Mouse (Mus musculus): ENCODE data around the gene Sppl3. TPM values are rescaled to one million over a fixed set of nuclear protein-coding genes. Genes with fewer than 3 reads are reported as not detected.

The Sppl3 gene
- polyA plus RNA-seq, 1 experiment from 2014 or later = 11.2 TPM

DNA sequence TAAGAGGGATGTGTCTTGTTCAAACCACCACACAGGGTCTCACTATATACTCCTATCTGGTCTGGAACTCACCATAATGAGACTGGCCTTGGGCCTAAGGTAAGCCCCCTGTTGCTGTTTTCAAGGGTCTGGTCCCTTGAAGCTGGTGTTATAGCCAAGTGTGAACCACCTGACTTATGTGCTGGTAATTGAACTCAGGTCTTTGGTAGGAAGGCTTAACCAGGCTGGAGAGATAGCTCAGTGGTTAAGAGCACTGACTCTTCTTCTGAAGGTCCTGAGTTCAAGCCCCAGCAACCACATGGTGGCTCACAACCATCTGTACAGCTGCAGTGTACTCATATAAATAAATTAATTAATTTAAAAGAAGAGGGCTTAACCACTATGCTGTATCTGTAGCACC, 34.0 kb upstream of the Sppl3 start:
- DNase-seq (ENCODE audit: low spot score) = no peak
- no peak overlapping the region for H3K4me3 ChIP-seq
- H3K4me1 ChIP-seq (replicated peaks) = peaks cover 18% of the 10 kb centered on the region
- no peaks in the 10 kb centered on the region for H3K36me3 ChIP-seq
- H3K9me3 ChIP-seq = no peaks in the 10 kb centered on the region
- H3K27me3 ChIP-seq (ENCODE audit: insufficient read depth, poor library complexity, severe bottlenecking) = no peaks in the 10 kb centered on the region
- H3K27ac ChIP-seq = no peak overlapping the region

GRCm38 (mm10) chr5:114978473-114978872, 32.5 kb upstream of the Sppl3 start:
- no peak for DNase-seq (ENCODE audit: low spot score)
- Histone ChIP-seq H3K4me3 (no peak overlapping the region), H3K27me3 (ENCODE audit: insufficient read depth, poor library complexity, severe bottlenecking) (no peaks in the 10 kb centered on the region), H3K27ac (no peak overlapping the region), H3K36me3 (no peaks in the 10 kb centered on the region), H3K9me3 (no peaks in the 10 kb centered on the region), H3K4me1 (replicated peaks) (peaks cover 18% of the 10 kb centered on the region)
- WGBS = 73% methylated on average over 11 of the region's 11 CpGs

DNA sequence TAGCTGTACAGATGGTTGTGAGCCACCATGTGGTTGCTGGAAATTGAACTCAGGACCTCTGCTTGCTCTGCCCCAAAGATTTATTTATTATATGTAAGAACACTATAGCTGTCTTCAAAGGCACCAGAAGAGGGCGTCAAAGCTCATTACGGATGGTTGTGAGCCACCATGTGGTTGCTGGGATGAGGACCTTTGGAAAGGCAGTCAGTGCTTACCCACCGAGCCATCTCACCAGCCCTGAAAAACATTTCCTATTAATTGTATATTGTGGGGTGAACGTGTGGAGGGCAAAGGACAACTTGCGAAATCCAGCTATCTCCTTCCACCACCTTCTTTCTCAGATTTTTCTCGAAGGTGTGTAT, 32.1 kb upstream of the Sppl3 start:
- H3K36me3 ChIP-seq = no peaks in the 10 kb centered on the region
- H3K4me3 ChIP-seq = peak overlapping the region; percentile 52
- H3K4me1 ChIP-seq (replicated peaks) = peaks cover 18% of the 10 kb centered on the region
- no peaks in the 10 kb centered on the region for H3K9me3 ChIP-seq
- no peaks in the 10 kb centered on the region for H3K27me3 ChIP-seq (ENCODE audit: insufficient read depth, poor library complexity, severe bottlenecking)
- 5% methylated on average over 6 of the region's 6 CpGs for WGBS
- DNase-seq (ENCODE audit: low spot score) = peak; percentile 41
- peak overlapping the region; percentile 60; the same call in 1 of the 2 replicates for H3K27ac ChIP-seq

GRCm38 (mm10) chr5:114979250-114980121, 31.5 kb upstream of the Sppl3 start:
- 6% methylated on average over 32 of the region's 32 CpGs for WGBS
- H3K4me1 ChIP-seq (replicated peaks) = peaks cover 18% of the 10 kb centered on the region
- peak; percentile 75 for DNase-seq (ENCODE audit: low spot score)
- no peaks in the 10 kb centered on the region for H3K36me3 ChIP-seq
- peak overlapping the region; percentile 52 for H3K4me3 ChIP-seq
- H3K27ac ChIP-seq = peak overlapping the region; percentile 60
- H3K9me3 ChIP-seq = no peaks in the 10 kb centered on the region
- H3K27me3 ChIP-seq (ENCODE audit: insufficient read depth, poor library complexity, severe bottlenecking) = no peaks in the 10 kb centered on the region

DNA sequence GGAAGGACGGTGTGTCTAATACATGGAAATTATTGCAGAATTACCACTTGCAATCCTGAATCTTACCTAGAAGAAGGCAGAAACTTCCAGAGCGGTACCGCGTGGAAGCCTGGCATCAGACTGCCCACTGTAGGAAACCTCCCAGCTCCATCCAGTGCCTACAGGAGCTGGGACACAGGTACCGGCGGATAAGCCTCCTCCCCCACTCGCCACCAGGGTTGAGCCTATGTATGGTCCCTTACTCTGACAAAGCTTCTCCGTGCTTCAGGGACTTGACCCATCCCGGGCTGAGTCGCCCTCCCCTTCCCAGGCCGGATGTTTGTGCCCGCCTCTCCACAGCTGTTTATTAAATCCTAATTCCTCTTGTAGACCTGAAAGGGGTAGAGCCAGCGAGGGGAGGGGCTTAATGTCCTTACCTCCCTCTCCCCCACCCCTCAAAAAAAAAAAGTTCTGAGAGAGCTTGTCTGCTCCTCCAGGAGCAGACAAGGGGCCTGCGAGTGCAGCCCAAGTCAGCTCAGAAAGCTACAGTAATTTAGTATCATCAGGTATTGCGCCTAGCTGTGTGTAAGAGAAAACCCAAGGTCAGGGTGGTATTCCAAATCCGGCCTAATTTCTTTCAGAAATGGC, 30.7 kb upstream of the Sppl3 start:
- 26% methylated on average over 16 of the region's 16 CpGs for WGBS

DNA sequence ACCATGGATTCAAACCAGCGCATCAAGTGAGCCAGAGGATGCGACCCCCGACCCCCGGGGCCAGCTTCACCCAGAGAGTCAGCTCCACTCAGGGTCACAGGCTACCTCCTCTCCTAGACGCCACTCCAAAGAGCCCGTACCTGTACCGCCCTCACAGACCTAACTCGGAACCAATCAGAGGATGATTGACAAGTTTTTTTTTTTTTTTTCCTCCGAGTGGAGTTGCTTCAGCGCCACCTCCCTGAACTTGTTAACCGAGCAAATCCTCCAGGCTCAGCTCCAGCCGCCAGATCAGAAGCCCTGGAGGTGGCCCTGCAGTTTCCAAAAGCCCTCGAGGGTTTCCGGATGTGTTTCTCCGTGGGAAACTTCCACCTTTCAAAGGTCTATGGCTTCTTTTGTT, 28.9 kb upstream of the Sppl3 start:
- Histone ChIP-seq H3K36me3 (no peaks in the 10 kb centered on the region), H3K4me3 (no peak overlapping the region), H3K27me3 (ENCODE audit: insufficient read depth, poor library complexity, severe bottlenecking) (no peaks in the 10 kb centered on the region), H3K4me1 (replicated peaks) (peaks cover 18% of the 10 kb centered on the region), H3K9me3 (no peaks in the 10 kb centered on the region), H3K27ac (no peak overlapping the region)
- WGBS = 54% methylated on average over 15 of the region's 15 CpGs
- no peak for DNase-seq (ENCODE audit: low spot score)

More for the DNA sequence above, 30.7 kb upstream of the Sppl3 start:
- Histone ChIP-seq H3K27ac (peak overlapping the region; percentile 46), H3K27me3 (ENCODE audit: insufficient read depth, poor library complexity, severe bottlenecking) (no peaks in the 10 kb centered on the region), H3K36me3 (no peaks in the 10 kb centered on the region), H3K9me3 (no peaks in the 10 kb centered on the region), H3K4me1 (replicated peaks) (peaks cover 18% of the 10 kb centered on the region), H3K4me3 (peak overlapping the region; percentile 52)
- peak; percentile 8 for DNase-seq (ENCODE audit: low spot score)

DNA sequence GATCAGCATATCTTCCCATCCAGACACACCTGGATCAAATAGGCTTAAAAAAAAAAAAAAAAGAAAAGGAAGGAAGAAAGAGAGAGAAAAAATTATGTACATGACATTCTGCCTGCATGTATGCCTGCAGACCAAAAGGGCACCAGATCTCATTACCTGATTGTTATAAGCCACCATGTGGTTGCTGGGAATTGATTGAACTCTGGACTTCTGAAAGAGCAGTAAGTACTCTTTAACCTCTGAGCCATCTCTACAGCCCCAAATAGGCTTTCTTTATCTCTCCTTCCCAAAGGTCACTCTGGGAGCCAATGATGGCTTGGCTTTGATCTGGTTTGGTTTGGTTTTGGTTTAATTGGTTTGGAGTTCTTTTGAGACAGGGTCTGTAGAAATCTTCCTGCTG, 25.9 kb upstream of the Sppl3 start:
- Histone ChIP-seq H3K9me3 (no peaks in the 10 kb centered on the region), H3K4me1 (replicated peaks) (peaks cover 5% of the 10 kb centered on the region), H3K36me3 (no peaks in the 10 kb centered on the region), H3K4me3 (no peak overlapping the region), H3K27ac (no peak overlapping the region), H3K27me3 (ENCODE audit: insufficient read depth, poor library complexity, severe bottlenecking) (no peaks in the 10 kb centered on the region)
- DNase-seq (ENCODE audit: low spot score) = no peak

GRCm38 (mm10) chr5:114996447-114996846, 14.5 kb upstream of the Sppl3 start:
- Histone ChIP-seq H3K4me3 (no peak overlapping the region), H3K27ac (no peak overlapping the region), H3K4me1 (replicated peaks) (0 out of 2 replicates have a peak, but pooled peaks cover 6% of the 10 kb centered on the region), H3K9me3 (no peaks in the 10 kb centered on the region), H3K36me3 (no peaks in the 10 kb centered on the region), H3K27me3 (ENCODE audit: insufficient read depth, poor library complexity, severe bottlenecking) (no peaks in the 10 kb centered on the region)
- 76% methylated on average over 16 of the region's 16 CpGs for WGBS
- no peak for DNase-seq (ENCODE audit: low spot score)

GRCm38 (mm10) chr5:114997327-114997726, 13.6 kb upstream of the Sppl3 start:
- WGBS = 71% methylated on average over 6 of the region's 6 CpGs
- Histone ChIP-seq H3K36me3 (no peaks in the 10 kb centered on the region), H3K27ac (no peak overlapping the region), H3K27me3 (ENCODE audit: insufficient read depth, poor library complexity, severe bottlenecking) (no peaks in the 10 kb centered on the region), H3K4me1 (replicated peaks) (0 out of 2 replicates have a peak, but pooled peaks cover 4% of the 10 kb centered on the region), H3K4me3 (no peak overlapping the region), H3K9me3 (no peaks in the 10 kb centered on the region)
- no peak for DNase-seq (ENCODE audit: low spot score)

DNA sequence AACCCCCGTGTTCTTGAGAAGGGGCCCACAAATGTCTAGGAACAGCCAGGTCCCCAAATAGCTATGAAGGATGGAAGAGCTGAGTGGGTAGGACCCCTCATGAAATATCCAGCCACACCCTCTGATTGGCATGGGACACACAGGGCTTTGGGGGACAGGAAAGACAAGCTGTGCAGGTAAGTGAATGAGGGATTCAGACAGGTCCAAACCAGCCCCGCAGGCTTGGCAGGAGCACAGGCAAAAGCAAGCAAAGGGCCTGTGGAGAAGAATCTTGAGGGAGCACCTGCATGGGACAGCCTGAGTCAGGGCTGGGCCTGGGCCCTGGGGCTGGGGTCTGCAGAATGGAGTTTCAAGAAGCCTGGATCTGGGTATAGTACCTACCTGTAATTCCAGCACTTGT, 10.4 kb upstream of the Sppl3 start:
- DNase-seq (ENCODE audit: low spot score) = no peak
- Histone ChIP-seq H3K9me3 (no peaks in the 10 kb centered on the region), H3K36me3 (no peaks in the 10 kb centered on the region), H3K27me3 (ENCODE audit: insufficient read depth, poor library complexity, severe bottlenecking) (no peaks in the 10 kb centered on the region), H3K27ac (no peak overlapping the region), H3K4me3 (no peak overlapping the region), H3K4me1 (replicated peaks) (0 out of 2 replicates have a peak, but pooled peaks cover 4% of the 10 kb centered on the region)
- 86% methylated on average over 2 of the region's 2 CpGs for WGBS

- Histone ChIP-seq H3K9me3 (no peaks in the 10 kb centered on the region), H3K27me3 (ENCODE audit: insufficient read depth, poor library complexity, severe bottlenecking) (no peaks in the 10 kb centered on the region), H3K27ac (no peak overlapping the region), H3K36me3 (no peaks in the 10 kb centered on the region), H3K4me1 (replicated peaks) (0 out of 2 replicates have a peak, but pooled peaks cover 4% of the 10 kb centered on the region), H3K4me3 (no peak overlapping the region)
- WGBS = 70% methylated on average over 8 of the region's 8 CpGs
- DNase-seq (ENCODE audit: low spot score) = no peak
Measured at GRCm38 (mm10) chr5:115001464-115001863, 9.5 kb upstream of the Sppl3 start.

DNA sequence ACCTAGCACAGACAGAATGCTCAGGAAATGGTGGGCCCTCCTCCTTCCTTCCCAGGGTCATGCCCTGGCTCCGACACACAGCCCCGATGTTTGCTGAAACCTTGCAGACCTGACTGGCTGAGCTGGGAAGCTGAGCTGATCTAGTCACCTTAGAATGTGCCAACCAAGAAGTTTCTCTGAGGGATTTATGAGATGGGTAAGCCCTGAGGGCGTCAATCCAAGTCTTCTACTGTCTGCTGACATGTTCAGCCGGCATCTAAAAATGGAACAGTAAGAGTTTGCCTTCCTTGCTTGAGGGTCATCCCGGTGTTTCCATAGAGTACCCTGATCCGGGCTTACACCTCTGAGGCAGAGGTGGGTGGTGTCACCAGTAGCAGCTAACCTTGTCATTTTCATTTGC, 8.2 kb upstream of the Sppl3 start:
- WGBS = 81% methylated on average over 6 of the region's 6 CpGs
- DNase-seq (ENCODE audit: low spot score) = no peak
- H3K4me3 ChIP-seq = no peak overlapping the region
- no peaks in the 10 kb centered on the region for H3K27me3 ChIP-seq (ENCODE audit: insufficient read depth, poor library complexity, severe bottlenecking)
- no peaks in the 10 kb centered on the region for H3K36me3 ChIP-seq
- no peak overlapping the region for H3K27ac ChIP-seq
- no peaks in the 10 kb centered on the region for H3K9me3 ChIP-seq
- 0 out of 2 replicates have a peak, but pooled peaks cover 4% of the 10 kb centered on the region for H3K4me1 ChIP-seq (replicated peaks)

GRCm38 (mm10) chr5:115003224-115003873, 7.6 kb upstream of the Sppl3 start:
- no peaks in the 10 kb centered on the region for H3K36me3 ChIP-seq
- 82% methylated on average over 13 of the region's 13 CpGs for WGBS
- no peak for DNase-seq (ENCODE audit: low spot score)
- no peak overlapping the region for H3K27ac ChIP-seq
- H3K9me3 ChIP-seq = no peaks in the 10 kb centered on the region
- H3K27me3 ChIP-seq (ENCODE audit: insufficient read depth, poor library complexity, severe bottlenecking) = no peaks in the 10 kb centered on the region
- H3K4me1 ChIP-seq (replicated peaks) = 0 out of 2 replicates have a peak, but pooled peaks cover 4% of the 10 kb centered on the region
- H3K4me3 ChIP-seq = no peak overlapping the region

Measured in hindbrain, embryonic 10.5 days (tissue).